Mouse (Mus musculus) cerebral cortex, adult 2 months (tissue): ENCODE results near the gene Zcchc24.

ENCODE experiments used
- WGBS: fragments of 180-500 bp; shearing (Covaris S2); methylation state at CpG from one replicate; pipeline ENCODE4 v1.1.7; 2018; 5-methylcytosine and 5-hydroxymethylcytosine counted together

Gene Zcchc24

DNA sequence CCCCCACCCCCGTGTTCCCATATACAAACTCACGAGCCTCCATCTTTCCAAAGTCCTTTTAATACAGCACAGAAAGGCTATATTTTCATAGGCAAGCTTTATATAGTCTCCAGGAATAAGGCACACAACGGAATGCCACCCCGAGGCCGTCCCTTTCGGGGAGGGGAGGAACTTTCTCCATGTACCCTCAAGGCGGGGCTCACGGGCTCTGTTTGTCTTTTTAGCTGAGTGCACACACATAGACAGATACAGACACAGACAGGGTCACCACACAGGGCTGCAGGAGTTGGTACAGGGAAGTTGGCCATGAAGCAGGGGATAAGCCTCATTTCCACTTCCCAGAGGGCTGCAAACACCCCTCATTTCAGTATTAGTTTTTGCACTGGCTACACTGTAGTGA is 57.2 kb downstream of the Zcchc24 start:
- 82% methylated on average over 8 of the region's 8 CpGs for WGBS

DNA sequence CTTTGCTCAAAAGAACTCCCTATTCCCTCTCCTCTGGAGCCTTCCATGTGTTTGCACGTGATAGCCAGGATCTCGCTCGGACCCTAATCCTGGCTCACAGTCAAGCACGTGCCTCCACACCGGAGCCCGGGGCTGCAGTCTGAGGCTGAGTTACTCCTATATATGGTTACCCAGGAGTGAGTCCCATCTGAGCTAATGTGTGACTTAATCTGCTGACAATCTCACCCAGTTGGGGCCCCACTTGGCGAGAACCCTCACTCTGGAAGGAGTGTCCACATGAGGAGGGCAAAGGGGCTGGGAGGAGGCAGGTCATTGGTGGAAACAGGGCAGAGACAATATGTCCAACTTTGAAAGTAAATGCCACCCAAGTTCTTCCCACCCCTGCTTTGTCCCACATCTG is 57.7 kb downstream of the Zcchc24 start:
- 72% methylated on average over 7 of the region's 7 CpGs for WGBS

DNA sequence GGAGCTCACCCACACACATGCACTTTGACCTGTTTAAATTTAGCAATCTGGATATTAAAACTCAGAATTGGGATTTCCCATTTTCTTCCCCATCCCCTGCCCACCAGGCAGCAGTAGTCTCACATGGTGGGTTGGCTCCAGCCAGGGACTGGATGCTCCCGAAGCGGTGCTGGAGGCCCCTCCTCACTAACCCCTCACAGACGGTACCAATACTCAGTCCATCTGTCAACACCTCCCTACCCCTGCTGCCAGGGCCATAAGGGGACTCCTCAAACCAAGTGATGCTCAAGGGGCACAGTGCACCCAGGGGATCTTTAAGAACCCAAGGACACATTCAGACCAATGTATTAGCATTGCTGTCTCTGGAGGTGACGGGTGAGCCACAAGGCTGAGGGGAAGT is 58.2 kb downstream of the Zcchc24 start:
- 81% methylated on average over 4 of the region's 4 CpGs for WGBS

DNA sequence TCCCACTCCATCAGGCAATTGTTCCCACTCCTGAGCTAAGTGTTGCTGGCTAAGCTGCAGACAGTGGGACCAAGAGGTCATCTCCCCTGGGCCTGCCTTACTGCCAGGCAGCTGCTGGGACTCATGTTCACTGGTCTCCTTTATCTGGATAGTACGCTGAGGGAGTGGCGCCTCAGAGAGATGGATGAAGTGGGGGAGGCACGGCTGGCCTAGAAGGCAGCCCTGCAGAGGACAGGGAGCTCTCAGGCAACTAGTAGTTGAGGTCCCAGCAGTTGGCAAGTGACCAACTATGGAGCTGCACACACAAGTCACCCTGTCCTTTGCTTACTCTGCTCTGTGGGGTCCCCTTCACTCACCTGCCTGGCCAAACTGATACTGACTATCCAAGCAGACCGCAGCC is 58.8 kb downstream of the Zcchc24 start:
- WGBS, result 86% methylated on average over 4 of the region's 4 CpGs

DNA sequence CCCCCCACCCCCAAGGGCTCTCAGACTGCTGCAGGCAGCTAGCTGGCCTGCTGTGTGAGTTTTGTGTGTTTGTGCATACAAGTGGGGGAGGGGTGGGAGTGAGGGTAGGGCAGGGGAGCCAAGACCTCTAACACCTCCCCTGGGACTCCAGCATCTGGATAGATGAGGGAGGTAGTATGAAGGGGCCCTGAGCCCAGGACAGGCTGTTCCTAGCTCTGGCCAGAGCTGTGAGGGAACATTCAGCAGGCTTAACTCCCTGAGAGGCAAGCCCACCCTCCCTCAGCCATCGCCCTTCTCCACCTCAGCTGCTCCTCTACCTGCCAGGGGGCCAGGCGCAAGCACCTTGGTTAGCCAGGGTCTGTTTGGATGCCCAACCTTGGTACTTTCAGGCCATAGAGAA is 59.9 kb downstream of the Zcchc24 start:
- 95% methylated on average over 2 of the region's 2 CpGs for WGBS

DNA sequence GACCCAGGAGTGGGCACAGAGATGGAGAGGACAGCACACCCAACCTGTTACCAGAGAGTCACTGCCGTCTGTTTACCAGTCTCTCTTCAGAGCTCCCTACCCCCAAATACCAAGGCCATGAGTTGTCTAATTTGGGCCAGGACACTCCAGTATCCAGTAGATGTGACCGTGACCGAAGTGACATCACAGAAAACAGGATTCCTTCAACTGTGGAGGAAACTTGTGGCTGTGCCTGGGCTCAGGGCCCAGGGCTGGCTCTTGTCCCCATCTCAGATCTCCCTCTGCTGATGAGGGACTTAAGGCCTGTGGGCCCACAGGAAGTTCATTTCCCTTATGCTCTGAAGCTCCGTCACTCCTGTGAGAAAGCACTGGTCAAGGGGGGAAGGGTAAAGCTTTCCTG is 60.4 kb downstream of the Zcchc24 start:
- WGBS, result 55% methylated on average over 4 of the region's 4 CpGs

DNA sequence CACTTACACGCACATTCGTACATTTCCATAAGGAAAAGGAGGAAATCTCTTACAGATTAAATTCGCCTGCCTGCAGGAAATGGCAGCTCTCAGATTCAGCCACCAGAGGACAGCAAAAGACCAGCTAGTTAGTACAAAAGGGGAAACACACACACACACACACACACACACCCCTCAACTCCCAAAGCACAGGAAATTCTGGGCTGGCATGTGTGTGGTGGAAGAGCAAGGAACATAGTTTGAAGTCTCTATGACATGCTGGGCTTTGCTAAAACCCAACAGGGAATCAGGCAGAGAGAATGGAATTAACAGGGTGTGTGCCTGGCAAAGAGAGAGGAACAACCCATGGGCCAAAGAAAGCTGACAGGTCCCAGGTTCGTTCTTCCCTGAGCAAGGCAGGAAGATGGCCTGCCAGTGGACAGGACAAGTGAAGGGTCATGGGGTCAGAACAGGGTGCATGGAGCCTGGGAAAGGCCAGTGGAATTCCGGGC is 61.1 kb downstream of the Zcchc24 start:
- WGBS, result 47% methylated on average over 5 of the region's 5 CpGs

DNA sequence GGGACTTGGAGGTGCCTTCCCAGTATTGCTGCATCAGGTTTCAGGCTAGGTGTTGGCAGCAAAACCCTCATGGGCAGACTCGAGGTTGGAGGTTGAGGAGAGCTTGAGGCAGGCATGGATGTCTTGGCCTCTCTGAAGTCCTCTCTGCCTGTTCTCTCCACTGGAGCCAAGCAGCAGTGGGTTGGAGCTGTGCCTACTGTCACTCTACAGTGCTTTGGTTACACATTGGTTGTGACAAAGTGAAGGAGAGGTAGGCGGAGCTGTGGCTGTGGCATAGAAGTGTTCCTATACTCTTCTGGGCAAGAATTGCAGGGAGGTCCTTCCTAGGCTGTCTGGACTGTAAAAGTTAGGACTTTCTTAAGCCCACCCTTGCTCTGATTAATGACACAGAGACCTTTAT is 72.5 kb downstream of the Zcchc24 start:
- WGBS, result 67% methylated on average over 2 of the region's 2 CpGs

DNA sequence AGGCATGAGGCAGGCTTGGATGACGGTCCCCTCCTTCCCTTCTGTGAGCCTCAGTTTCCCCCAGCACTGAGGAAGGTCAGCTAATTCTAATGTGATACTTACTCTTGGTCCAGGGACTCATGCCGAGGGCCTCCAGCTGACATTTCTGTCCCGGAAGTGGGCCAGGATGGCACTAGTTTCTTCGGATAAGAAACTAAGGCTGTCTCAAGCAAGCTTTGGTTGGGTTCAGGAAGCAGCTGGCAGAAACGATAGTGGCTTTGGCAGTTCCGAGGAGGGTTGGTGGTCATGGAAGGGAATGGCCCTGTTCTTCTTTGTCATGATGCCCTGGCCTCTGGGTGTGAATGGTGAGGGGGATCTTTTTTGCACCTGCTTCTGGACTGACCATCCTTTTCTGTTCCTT is 73.8 kb downstream of the Zcchc24 start:
- 42% methylated on average over 6 of the region's 6 CpGs for WGBS

DNA sequence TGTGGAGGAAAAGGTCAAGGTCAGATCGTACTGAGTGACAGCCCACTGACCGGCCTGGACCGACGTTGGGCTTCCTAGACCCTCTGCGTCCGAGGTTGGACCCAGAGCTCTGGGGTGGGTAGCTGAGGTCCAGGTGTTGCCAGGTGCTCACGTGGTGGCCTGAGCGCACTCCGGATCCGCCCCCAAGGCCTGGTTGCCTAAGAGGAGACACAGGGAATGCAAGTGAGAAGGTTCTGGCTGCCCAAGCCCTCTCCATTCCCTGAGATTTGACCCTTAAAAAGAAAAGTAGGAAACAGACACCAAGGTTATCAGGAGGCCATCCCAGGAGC is 74.3 kb downstream of the Zcchc24 start:
- 4% methylated on average over 10 of the region's 10 CpGs for WGBS

DNA sequence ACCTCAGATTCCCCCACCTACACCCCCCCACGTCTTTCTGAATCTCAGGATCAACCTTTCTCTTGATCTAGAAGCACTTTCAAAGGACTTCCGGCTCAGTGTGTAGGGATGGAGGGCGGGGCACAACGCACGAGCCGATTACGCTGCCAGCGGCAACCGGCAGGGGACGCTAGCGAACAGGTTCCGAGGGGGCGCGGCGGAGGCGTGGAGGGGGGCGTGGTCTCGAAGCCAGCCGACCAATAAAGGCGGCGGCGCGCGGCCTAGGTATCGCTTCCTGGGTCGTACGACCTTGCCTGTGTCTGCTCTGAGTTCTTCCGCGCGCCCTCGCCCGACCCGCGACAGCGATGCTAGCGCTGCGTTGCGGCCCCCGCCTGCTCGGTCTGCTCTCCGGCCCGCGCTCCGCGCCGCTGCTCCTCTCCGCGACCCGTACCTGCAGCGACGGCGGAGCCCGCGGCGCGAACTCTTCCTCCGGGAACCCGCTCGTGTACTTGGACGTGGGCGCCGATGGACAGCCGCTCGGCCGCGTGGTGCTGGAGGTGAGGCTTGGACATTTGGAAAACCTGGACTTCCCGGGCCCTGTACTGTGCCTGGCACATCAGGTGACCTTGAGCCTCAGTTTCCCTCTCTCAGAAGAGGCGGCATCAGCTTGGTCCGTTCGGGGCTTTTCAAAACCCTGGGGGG is 74.8 kb downstream of the Zcchc24 start, which contains the start of gene Ppif:
Gene Ppif, plus strand, starts transcription at position 267 of the 681 bp plus-strand sequence.
- WGBS, result under 1% methylated on average over 70 of the region's 70 CpGs

DNA sequence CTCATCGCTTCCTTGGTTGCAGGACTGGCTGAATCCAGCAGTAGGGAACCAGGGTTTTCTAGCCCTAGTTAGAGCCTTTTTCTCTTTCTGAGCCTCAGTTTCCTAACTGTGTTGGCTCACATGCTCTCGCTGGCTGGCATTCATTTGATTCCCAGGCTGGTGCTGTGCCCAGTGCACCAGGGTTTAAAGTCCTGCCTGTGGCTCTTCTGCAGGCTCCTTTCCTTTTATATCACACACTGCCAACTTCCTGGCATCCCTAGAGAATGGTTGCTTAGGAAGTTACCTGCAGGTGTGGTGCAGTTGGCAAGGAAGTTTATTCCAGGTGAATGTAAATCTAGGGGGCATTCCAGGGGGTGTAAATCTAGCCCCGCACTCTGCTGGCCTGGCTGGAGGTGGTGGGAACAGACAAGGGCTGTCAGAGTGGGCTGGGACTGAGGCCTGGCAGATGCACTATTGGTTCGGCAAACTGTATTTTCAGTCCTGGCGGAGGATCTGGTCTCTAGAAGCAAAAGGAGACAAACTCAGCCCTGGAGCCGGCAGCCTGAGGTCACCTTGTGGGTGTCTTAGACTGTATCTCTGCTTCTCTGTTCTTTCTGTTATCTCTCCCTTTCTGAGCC is 75.5 kb downstream of the Zcchc24 start:
- 49% methylated on average over 6 of the region's 6 CpGs for WGBS

DNA sequence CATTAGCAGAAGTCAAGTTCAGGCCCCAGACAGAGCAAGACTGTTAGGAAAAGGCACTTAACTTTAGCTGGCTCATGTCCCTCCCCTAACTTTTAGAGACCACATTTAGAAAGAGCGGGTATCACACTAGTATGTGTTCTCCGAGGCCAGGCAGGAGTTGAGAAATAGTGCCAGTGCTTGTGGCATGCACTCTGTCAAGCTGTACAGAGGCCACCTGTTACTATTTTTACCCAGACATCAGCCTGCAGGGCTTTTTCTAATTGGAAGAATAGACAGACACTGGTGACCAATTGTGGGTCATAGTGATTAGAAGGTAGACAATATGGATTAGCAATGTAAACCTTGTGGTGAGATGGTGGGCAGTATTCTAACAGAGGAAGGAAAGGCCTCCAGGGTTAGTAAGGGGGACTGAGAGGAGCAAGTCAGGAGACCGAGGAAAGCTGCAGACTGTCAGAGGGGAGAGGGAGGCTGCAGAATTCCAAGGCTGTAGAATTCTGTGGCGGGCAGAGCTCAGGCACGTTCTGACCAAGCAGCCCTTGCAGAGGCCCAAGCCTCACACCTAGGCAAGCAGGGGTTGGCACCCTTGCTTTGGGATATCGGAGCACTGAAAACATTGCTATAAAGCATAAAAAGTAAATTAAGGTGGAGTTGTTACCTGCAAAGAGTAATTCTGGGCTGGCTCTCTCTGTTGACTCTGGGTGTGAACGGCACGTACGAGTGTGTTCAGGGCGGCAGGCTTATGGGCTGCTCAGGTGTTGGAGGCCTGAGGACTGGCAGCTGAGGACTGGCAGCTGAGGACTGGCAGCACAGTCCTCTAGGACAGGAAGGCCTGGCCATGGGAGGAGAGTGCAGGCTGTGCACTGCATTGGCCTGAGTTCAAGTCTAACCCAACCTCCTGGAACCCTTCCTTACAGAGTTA is 81.6 kb downstream of the Zcchc24 start:
- 92% methylated on average over 10 of the region's 10 CpGs for WGBS

DNA sequence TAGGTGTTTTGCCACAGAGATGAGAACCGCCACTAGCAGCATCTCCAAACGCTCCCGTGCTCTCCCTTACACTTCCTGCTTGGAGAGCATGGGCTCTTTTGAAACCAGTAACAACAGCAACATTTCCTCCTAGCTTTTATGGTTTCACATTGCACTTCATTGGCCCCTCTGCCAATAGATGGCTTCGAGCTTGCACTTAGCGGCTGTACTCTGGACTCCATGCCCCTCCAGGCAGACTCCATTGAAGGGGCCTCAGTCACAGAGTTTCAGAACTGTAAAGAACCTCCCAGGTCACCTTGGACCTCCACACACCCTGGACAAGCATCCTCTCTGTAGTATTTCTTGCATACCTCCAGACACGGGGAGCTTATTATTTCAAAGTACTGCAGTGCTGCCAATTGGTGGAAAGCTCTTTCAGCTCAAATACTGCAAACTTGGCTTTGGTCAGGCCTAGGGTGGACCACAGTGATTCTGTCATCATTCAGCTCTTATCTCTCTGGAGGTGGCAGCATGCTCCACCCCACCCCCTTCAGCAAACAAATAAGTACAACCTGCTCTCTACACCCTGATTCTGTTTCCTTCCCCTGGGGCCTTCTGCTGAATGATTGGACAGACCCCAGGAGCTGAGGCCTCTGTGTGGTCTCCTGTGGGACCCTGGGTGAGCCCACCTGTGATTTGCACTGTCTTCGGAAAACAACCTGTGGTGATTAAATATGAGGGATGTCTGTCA is 82.5 kb downstream of the Zcchc24 start:
- 82% methylated on average over 7 of the region's 7 CpGs for WGBS

DNA sequence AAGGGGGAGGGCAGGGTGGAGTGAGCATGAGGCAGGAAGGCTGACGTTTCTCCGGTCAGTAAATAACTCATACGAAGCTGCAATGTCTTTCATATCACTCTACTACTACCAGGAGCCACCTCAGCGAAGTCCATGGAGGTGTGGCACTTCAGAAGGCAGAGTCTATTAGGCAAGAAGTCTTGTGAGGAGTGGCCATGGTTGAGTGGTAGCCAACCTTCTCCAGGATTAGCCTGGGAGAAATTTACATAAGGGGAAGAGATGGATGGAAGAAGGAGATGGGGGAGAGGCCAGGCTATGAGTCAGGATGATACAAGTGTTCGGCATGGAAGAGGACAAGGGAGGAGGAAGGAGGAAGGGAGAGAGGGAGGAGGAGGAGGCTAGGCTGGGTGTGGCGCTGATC is 86.8 kb downstream of the Zcchc24 start:
- WGBS, result 79% methylated on average over 6 of the region's 6 CpGs

DNA sequence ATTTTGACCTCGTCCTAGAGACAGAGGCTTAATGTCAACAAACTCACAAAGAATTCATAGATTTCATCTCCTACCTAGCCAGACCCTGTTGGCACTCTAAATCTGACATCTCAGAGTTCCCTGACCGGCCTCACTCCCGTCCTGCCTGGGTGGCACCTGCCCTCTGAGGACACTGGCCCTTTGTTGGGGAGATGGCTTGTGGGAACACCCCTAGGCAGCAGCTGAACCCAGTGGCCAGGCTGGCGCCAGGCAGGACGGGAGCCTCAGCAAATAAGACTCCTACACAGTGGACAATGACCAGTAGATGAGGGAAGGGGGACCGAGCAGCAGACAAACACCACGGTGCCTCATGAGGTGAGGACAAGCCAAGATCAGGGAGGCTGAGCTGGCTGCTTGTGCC is 89.2 kb downstream of the Zcchc24 start:
- 63% methylated on average over 7 of the region's 7 CpGs for WGBS

DNA sequence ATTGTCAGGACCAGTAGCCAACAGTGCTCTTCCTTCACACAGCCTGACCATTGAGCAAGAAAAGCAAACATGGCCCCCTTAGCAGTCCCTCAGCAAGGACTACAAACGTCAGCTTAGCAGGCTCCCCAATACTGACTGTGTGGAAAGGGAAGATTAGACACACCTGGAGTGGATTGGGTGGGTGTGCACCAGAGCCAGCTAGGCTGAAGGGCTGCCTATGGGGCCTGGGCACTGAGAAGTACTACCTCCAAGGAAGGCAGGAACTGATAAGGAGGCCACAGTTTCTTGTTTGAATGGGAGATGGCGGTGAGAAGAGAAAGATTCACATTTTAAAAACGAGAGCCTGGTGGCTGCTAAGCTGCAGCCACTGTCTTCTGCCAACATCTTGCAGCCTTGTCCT is 101.3 kb downstream of the Zcchc24 start:
- WGBS, result 48% methylated on average over 3 of the region's 3 CpGs

DNA sequence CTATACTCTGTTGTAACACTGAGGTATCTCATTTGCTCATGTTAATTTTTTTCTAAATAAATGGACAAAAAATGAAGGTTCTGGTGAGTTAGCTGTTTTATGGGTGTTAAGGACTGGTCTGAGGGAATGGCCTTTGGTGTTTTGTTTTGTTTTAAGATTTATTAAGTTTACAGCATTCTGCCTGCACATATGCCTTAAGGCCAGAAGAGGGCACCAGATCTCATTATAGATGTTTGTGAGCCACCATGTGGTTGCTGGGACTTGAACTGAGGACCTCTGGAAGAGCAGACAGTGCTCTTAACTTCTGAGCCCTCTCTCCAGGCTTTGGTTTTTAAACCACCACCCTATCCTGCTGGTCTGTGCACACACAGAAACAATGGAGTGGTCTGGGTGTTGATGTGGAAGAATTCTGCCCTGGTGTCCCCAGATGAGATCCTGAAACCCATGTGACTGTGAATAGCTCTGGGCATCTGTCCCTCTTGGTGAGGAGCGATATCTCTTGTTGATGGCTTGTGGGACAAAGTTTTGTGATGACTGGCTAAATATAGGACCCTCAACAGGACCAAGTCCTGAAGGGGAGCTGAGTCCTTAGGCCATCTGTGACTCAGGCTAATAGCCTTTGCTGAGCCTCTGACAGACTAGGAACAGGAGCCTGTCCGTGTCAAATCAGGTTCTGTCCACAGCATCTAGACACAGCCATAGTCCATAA is 102.0 kb downstream of the Zcchc24 start:
- WGBS, result 73% methylated on average over 2 of the region's 2 CpGs

DNA sequence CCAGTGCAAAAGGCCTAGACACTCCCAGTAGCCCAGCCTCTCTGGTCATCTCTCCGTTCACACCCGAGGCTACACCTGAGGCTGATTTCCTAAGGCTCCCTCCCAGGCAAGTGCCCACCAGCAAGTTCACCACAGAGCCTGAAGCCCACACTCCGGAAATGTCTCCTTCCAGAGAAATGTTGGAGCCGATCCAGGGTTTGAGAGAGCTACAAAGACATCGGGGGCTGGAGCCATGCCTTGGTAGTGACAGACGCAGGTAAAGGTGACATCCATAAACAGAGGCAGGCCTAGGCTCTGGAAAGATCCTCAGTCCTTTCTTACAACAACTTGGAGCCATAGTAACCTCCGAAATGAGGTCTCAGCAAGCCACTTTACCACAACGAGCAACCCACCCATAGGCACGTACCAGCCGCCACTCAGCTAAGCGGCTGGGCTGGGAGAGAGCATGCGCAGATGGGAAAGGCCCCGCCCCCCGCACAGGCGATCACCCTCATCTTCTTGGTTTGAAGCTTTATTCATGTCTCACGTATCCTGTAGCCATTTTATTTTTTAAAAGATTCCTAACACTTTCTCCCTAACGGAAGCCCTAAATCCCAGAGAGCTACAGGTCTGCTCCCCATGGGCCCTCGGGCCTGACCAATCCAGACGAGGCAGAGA is 103.4 kb downstream of the Zcchc24 start:
- 69% methylated on average over 19 of the region's 19 CpGs for WGBS

DNA sequence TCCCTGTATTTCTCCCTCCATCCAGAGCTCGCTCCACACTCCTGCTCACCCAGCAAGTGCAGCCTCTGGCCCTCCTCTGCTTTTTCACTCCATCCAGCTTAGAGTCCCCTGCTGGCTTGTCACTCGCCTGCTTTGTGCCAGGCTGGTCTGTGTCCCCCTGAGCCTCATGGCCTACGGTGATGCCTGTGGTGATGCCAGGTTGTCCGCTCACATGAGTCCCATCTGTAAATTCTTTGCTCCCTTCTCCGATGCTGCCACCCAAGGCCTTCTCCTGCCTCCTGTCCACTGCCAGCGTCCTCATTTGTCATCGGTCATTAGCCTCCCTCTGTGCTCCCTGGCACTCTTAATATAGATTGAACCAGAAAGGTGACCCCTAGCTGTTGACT is 104.5 kb downstream of the Zcchc24 start:
- WGBS, result 74% methylated on average over 7 of the region's 7 CpGs
